Mouse (Mus musculus) spleen, adult 2 months (tissue): ENCODE data around the gene Mrpl45.
"Not testable (repeated sequence)": the region's sequence is repeated elsewhere in the genome, so short reads cannot be mapped to it uniquely, and the experiment has no call there.

Experiments used
- CTCF ChIP-seq: fragments of 200-500 bp; IDR thresholded peaks from 2 replicates; pipeline ENCODE4 v1.5.1; 2011; ENCODE audit warnings: mild to moderate bottlenecking, inconsistent platforms; ENCODE audit not compliant: insufficient read depth, insufficient read length, insufficient replicate concordance; ENCODE audit errors: extremely low read depth
- POLR2A ChIP-seq: fragments of 200-500 bp; IDR thresholded peaks from 2 replicates; pipeline ENCODE4 v1.6.1; 2011; ENCODE audit warnings: low read depth, low read length, inconsistent platforms

GRCm38 (mm10) chr11:97321894-97322600 is 6.5 kb downstream of the Mrpl45 start:
- not testable (repeated sequence) for TF ChIP-seq POLR2A, CTCF
